Mouse (Mus musculus): ENCODE results near the gene Pitx1. TPM values are rescaled to one million over a fixed set of nuclear protein-coding genes. Genes with fewer than 3 reads are reported as not detected.

Pitx1 gene
- polyA plus RNA-seq, 1 experiment from 2014 or later = 0.09 TPM

- Histone ChIP-seq H3K4me1 (ENCODE audit: control insufficient read depth, insufficient read depth, low read length) (peaks cover 5% of the 10 kb centered on the region), H3K4me3 (ENCODE audit: low read length) (no peak overlapping the region), H3K9me3 (replicated peaks; ENCODE audit: control insufficient read depth, low read length) (no peaks in the 10 kb centered on the region), H3K4me2 (ENCODE audit: low read depth, low read length) (no peak overlapping the region), H3K36me3 (ENCODE audit: control insufficient read depth, insufficient read depth) (no peaks in the 10 kb centered on the region), H3K9ac (ENCODE audit: low read length) (no peak overlapping the region), H3K27ac (ENCODE audit: low read length) (no peak overlapping the region), H3K27me3 (ENCODE audit: control insufficient read depth, insufficient read depth, low read length) (peaks cover 15% of the 10 kb centered on the region; the same call in 1 of the 2 replicates)
- WGBS = 61% methylated on average over 3 of the region's 3 CpGs
- ATAC-seq (replicated peaks; ENCODE audit: extremely low read depth, insufficient read depth, low FRiP score) = no peak
Observed at GRCm38 (mm10) chr13:55852205-55852604, 16.2 kb upstream of the Pitx1 start.

GRCm38 (mm10) chr13:55850726-55851125 lies 14.7 kb upstream of the Pitx1 start:
- no peaks in the 10 kb centered on the region for H3K9me3 ChIP-seq (replicated peaks; ENCODE audit: control insufficient read depth, low read length)
- whole genome bisulfite sequencing = 70% methylated on average over 5 of the region's 5 CpGs
- peaks cover 20% of the 10 kb centered on the region for H3K27me3 ChIP-seq (ENCODE audit: control insufficient read depth, insufficient read depth, low read length)
- H3K27ac ChIP-seq (ENCODE audit: low read length) = no peak overlapping the region
- H3K36me3 ChIP-seq (ENCODE audit: control insufficient read depth, insufficient read depth) = no peaks in the 10 kb centered on the region
- no peak overlapping the region for H3K9ac ChIP-seq (ENCODE audit: low read length)
- H3K4me2 ChIP-seq (ENCODE audit: low read depth, low read length) = no peak overlapping the region
- ATAC-seq (replicated peaks; ENCODE audit: extremely low read depth, insufficient read depth, low FRiP score) = no peak
- H3K4me3 ChIP-seq (ENCODE audit: low read length) = no peak overlapping the region
- peaks cover 5% of the 10 kb centered on the region for H3K4me1 ChIP-seq (ENCODE audit: control insufficient read depth, insufficient read depth, low read length)

- H3K4me2 ChIP-seq (ENCODE audit: low read depth, low read length) = no peak overlapping the region
- peaks cover 27% of the 10 kb centered on the region for H3K27me3 ChIP-seq (ENCODE audit: control insufficient read depth, insufficient read depth, low read length)
- no peak overlapping the region for H3K4me3 ChIP-seq (ENCODE audit: low read length)
- H3K4me1 ChIP-seq (ENCODE audit: control insufficient read depth, insufficient read depth, low read length) = peaks cover 5% of the 10 kb centered on the region
- 65% methylated on average over 13 of the region's 13 CpGs for WGBS
- no peak for ATAC-seq (replicated peaks; ENCODE audit: extremely low read depth, insufficient read depth, low FRiP score)
- no peak overlapping the region for H3K27ac ChIP-seq (ENCODE audit: low read length)
- peaks cover 2% of the 10 kb centered on the region for H3K9me3 ChIP-seq (replicated peaks; ENCODE audit: control insufficient read depth, low read length)
- no peaks in the 10 kb centered on the region for H3K36me3 ChIP-seq (ENCODE audit: control insufficient read depth, insufficient read depth)
- H3K9ac ChIP-seq (ENCODE audit: low read length) = no peak overlapping the region
Observed at GRCm38 (mm10) chr13:55848604-55849190, 12.7 kb upstream of the Pitx1 start.

- H3K27ac ChIP-seq (ENCODE audit: low read length) = no peak overlapping the region
- peak overlapping the region; percentile 51 for H3K4me2 ChIP-seq (ENCODE audit: low read depth, low read length)
- H3K9ac ChIP-seq (ENCODE audit: low read length) = no peak overlapping the region
- peaks cover 5% of the 10 kb centered on the region for H3K4me1 ChIP-seq (ENCODE audit: control insufficient read depth, insufficient read depth, low read length)
- H3K27me3 ChIP-seq (ENCODE audit: control insufficient read depth, insufficient read depth, low read length) = peaks cover 27% of the 10 kb centered on the region
- H3K36me3 ChIP-seq (ENCODE audit: control insufficient read depth, insufficient read depth) = no peaks in the 10 kb centered on the region
- H3K4me3 ChIP-seq (ENCODE audit: low read length) = peak overlapping the region; percentile 4
- no peak; the same call in 1 of the 2 replicates for ATAC-seq (replicated peaks; ENCODE audit: extremely low read depth, insufficient read depth, low FRiP score)
- peaks cover 5% of the 10 kb centered on the region for H3K9me3 ChIP-seq (replicated peaks; ENCODE audit: control insufficient read depth, low read length)
- WGBS = 24% methylated on average over 10 of the region's 10 CpGs
Observed at GRCm38 (mm10) chr13:55847805-55848204, 11.8 kb upstream of the Pitx1 start.

DNA sequence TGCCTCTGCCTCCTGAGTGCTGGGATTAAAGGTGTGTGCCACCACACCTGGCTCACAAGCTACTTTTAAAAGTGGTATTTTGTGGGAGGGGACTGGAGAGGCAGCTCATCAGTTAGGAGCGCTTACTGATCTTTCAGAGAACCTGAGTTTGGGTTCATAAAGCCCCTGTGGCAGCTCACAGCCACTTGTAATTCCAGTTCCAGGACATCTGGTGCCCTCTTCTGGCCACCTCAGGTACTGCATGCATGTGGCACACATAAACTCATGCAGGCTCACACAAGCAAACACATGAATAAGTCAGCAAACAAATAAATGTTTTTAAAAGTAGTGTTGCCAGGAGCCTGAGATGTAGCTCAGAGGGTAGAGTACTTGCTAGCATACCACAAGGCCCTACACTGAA lies 7.7 kb upstream of the Pitx1 start:
- 100% methylated on average over 1 of the region's 1 CpGs for WGBS
- Histone ChIP-seq H3K36me3 (ENCODE audit: control insufficient read depth, insufficient read depth) (no peaks in the 10 kb centered on the region), H3K9me3 (replicated peaks; ENCODE audit: control insufficient read depth, low read length) (peaks cover 5% of the 10 kb centered on the region), H3K27ac (ENCODE audit: low read length) (no peak overlapping the region), H3K9ac (ENCODE audit: low read length) (no peak overlapping the region), H3K4me2 (ENCODE audit: low read depth, low read length) (no peak overlapping the region), H3K4me1 (ENCODE audit: control insufficient read depth, insufficient read depth, low read length) (peaks cover 5% of the 10 kb centered on the region), H3K27me3 (ENCODE audit: control insufficient read depth, insufficient read depth, low read length) (peaks cover 59% of the 10 kb centered on the region), H3K4me3 (ENCODE audit: low read length) (no peak overlapping the region)
- ATAC-seq (replicated peaks; ENCODE audit: extremely low read depth, insufficient read depth, low FRiP score) = no peak

DNA sequence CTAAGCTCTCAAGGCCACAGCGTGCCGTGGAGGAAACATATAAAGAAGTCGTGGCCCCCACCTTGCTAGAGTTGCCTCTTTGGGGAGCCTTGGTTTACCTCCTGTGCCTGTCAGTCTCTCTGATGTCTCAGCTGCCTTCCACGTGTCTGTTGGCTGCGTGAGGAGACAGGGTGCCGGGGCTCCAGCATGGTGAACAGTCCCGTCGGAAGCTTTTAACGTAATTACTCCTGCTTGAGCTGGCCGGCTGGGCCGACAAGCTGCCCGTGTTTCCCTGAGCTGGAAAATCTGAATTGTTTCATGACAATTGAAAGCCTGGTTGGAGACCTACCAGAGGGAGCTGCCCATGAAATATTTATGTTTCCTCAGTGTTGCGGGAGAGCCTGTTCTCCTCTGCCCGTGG lies 4.2 kb upstream of the Pitx1 start:
- 52% methylated on average over 14 of the region's 14 CpGs for WGBS
- no peak overlapping the region for H3K4me2 ChIP-seq (ENCODE audit: low read depth, low read length)
- H3K27ac ChIP-seq (ENCODE audit: low read length) = no peak overlapping the region
- H3K27me3 ChIP-seq (ENCODE audit: control insufficient read depth, insufficient read depth, low read length) = peaks cover 79% of the 10 kb centered on the region
- ATAC-seq (replicated peaks; ENCODE audit: extremely low read depth, insufficient read depth, low FRiP score) = no peak
- H3K4me3 ChIP-seq (ENCODE audit: low read length) = no peak overlapping the region
- H3K9me3 ChIP-seq (replicated peaks; ENCODE audit: control insufficient read depth, low read length) = peaks cover 5% of the 10 kb centered on the region
- H3K36me3 ChIP-seq (ENCODE audit: control insufficient read depth, insufficient read depth) = no peaks in the 10 kb centered on the region
- H3K4me1 ChIP-seq (ENCODE audit: control insufficient read depth, insufficient read depth, low read length) = no peaks in the 10 kb centered on the region
- no peak overlapping the region for H3K9ac ChIP-seq (ENCODE audit: low read length)

GRCm38 (mm10) chr13:55836786-55837780 lies 1.1 kb upstream of the Pitx1 start:
- H3K9me3 ChIP-seq (replicated peaks; ENCODE audit: control insufficient read depth, low read length) = no peaks in the 10 kb centered on the region
- H3K4me1 ChIP-seq (ENCODE audit: control insufficient read depth, insufficient read depth, low read length) = no peaks in the 10 kb centered on the region
- no peak overlapping the region for H3K9ac ChIP-seq (ENCODE audit: low read length)
- H3K27me3 ChIP-seq (ENCODE audit: control insufficient read depth, insufficient read depth, low read length) = peaks cover 98% of the 10 kb centered on the region
- no peak overlapping the region for H3K27ac ChIP-seq (ENCODE audit: low read length)
- H3K4me3 ChIP-seq (ENCODE audit: low read length) = no peak overlapping the region
- H3K4me2 ChIP-seq (ENCODE audit: low read depth, low read length) = no peak overlapping the region
- 2% methylated on average over 32 of the region's 32 CpGs for WGBS
- ATAC-seq (replicated peaks; ENCODE audit: extremely low read depth, insufficient read depth, low FRiP score) = no peak
- no peaks in the 10 kb centered on the region for H3K36me3 ChIP-seq (ENCODE audit: control insufficient read depth, insufficient read depth)

DNA sequence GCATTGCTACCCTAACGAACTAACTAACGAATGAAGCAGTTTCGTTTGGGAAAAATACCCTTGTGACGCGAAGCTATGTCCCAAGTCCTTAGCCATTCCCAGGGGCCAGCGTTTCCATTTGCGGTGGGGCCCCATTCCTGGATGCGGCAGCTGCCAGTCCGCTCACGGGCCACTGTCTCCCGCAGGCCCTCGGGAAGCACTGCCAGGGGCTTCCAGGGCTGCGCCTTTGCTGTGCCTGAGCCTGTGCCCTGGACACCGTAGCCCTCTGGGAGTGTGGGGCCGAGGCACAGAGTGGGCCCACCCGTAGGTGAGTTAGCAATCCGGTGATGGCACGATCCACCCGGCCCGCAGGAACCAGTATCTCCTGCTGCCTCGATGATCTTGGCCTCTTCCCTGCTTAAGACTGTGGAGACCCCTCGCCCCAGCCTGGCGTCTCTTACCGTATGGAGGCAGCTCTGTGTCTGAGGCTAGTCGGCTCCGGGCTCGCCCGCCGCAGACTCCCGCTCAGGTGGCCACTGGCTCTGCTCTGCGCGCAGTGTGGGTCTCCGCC lies 369 bp downstream of the Pitx1 start:
- Histone ChIP-seq H3K9ac (ENCODE audit: low read length) (no peak overlapping the region), H3K9me3 (replicated peaks; ENCODE audit: control insufficient read depth, low read length) (no peaks in the 10 kb centered on the region), H3K27me3 (ENCODE audit: control insufficient read depth, insufficient read depth, low read length) (peaks cover 96% of the 10 kb centered on the region), H3K36me3 (ENCODE audit: control insufficient read depth, insufficient read depth) (no peaks in the 10 kb centered on the region), H3K4me3 (ENCODE audit: low read length) (no peak overlapping the region), H3K4me2 (ENCODE audit: low read depth, low read length) (no peak overlapping the region), H3K27ac (ENCODE audit: low read length) (no peak overlapping the region), H3K4me1 (ENCODE audit: control insufficient read depth, insufficient read depth, low read length) (peaks cover 4% of the 10 kb centered on the region; the same call in 1 of the 2 replicates)
- no peak for ATAC-seq (replicated peaks; ENCODE audit: extremely low read depth, insufficient read depth, low FRiP score)
- under 1% methylated on average over 33 of the region's 33 CpGs for WGBS

DNA sequence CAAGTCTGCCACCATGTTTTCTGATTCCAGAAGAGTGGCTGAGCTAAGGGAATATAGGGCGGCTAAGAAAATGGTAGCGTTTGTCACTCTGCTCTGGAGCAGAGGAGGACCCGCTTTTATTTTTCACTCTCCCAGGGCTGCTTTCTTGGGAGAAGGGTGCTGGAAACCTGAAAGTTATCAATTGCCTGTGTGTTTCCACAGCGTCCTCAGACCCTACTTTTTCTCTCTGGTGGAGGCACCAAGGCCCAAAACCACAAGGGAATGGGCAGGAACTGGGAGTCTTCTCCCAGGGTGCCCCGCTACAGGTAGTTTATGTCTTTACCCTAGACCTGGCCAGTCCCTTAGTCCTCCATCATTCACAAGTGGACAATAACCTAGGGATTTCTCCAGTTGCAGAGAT lies 1.3 kb downstream of the Pitx1 start:
- Histone ChIP-seq H3K9me3 (replicated peaks; ENCODE audit: control insufficient read depth, low read length) (no peaks in the 10 kb centered on the region), H3K4me3 (ENCODE audit: low read length) (no peak overlapping the region), H3K27me3 (ENCODE audit: control insufficient read depth, insufficient read depth, low read length) (peaks cover 96% of the 10 kb centered on the region), H3K36me3 (ENCODE audit: control insufficient read depth, insufficient read depth) (no peaks in the 10 kb centered on the region), H3K4me2 (ENCODE audit: low read depth, low read length) (no peak overlapping the region), H3K27ac (ENCODE audit: low read length) (no peak overlapping the region), H3K4me1 (ENCODE audit: control insufficient read depth, insufficient read depth, low read length) (peaks cover 10% of the 10 kb centered on the region), H3K9ac (ENCODE audit: low read length) (no peak overlapping the region)
- 4% methylated on average over 5 of the region's 5 CpGs for WGBS
- no peak for ATAC-seq (replicated peaks; ENCODE audit: extremely low read depth, insufficient read depth, low FRiP score)

Measured in heart, embryonic 16.5 days (tissue).